Mouse (Mus musculus) kidney, postnatal 0 days (tissue): ENCODE results near the gene Guf1. TPM values are rescaled to one million over a fixed set of nuclear protein-coding genes. Genes with fewer than 3 reads are reported as not detected.
A peak's percentile ranks its signal among the peaks of the same experiment; 100 is the strongest.

Source experiments
- ATAC-seq: fragments of 200-750 bp; cut with Nextera tagmentation; replicated peaks from 2 replicates; pipeline ENCODE4 v1.8.0; 2017; ENCODE audit warnings: low read depth, moderate number of reproducible peaks, moderate TSS enrichment, moderate library complexity; ENCODE audit not compliant: low FRiP score
- DNase-seq: peaks from one replicate; pipeline ENCODE4 v3.0.0-alpha.2; 2016; ENCODE audit warnings: low spot score
- H3K27ac ChIP-seq: fragments of 300-500 bp; sonication (generic); 2 replicates; pipeline ENCODE4 v1.5.1; 2014; ENCODE audit warnings: mild to moderate bottlenecking
- H3K27me3 ChIP-seq: fragments of 300-500 bp; sonication (generic); 2 replicates; pipeline ENCODE4 v1.6.1; 2014; ENCODE audit warnings: low read length, mixed read lengths; ENCODE audit not compliant: insufficient read depth
- H3K36me3 ChIP-seq: fragments of 300-500 bp; sonication (generic); 2 replicates; pipeline ENCODE4 v1.6.1; 2014; ENCODE audit warnings: low read length, mixed read lengths; ENCODE audit not compliant: insufficient read depth
- H3K4me1 ChIP-seq: fragments of 300-500 bp; sonication (generic); replicated peaks from 2 replicates; pipeline ENCODE4 v1.6.1; 2014; ENCODE audit warnings: antibody characterized with exemption, low read length, mixed read lengths; ENCODE audit not compliant: insufficient read depth
- H3K4me2 ChIP-seq: fragments of 300-500 bp; sonication (generic); 2 replicates; pipeline ENCODE4 v1.6.1; 2014; ENCODE audit warnings: mild to moderate bottlenecking, low read length, moderate library complexity, mixed read lengths
- H3K4me3 ChIP-seq: fragments of 300-500 bp; sonication (generic); replicated peaks from 2 replicates; pipeline ENCODE4 v1.5.1; 2014; ENCODE audit warnings: low read depth, low read length
- H3K9ac ChIP-seq: fragments of 300-500 bp; sonication (generic); 2 replicates; pipeline ENCODE4 v1.6.1; 2014; ENCODE audit warnings: low read depth, low read length
- H3K9me3 ChIP-seq: fragments of 300-500 bp; sonication (generic); replicated peaks from 2 replicates; pipeline ENCODE4 v1.6.1; 2016; ENCODE audit warnings: low read length, inconsistent platforms, mixed read lengths
- CTCF ChIP-seq: IDR thresholded peaks from 2 replicates; pipeline ENCODE4 v1.5.1; 2016; ENCODE audit warnings: antibody characterized with exemption, low read depth, mild to moderate bottlenecking, moderate library complexity
- WGBS: fragments of 180-500 bp; shearing (Covaris S2); extraction: QIAGEN DNeasy Blood & Tissue Kit; methylation state at CpG from one replicate; pipeline ENCODE4 v1.1.7; 2014; 5-methylcytosine and 5-hydroxymethylcytosine counted together
- polyA plus RNA-seq: library from polyadenylated mRNA; unstranded; fragments of >200 nt; fragmentation: Nextera tagmentation; extraction: Ambion mirVana; gene quantifications from 2 replicates; pipeline ENCODE4 v1.2.1, GENCODE M21; 2015

Guf1 gene
- polyA plus RNA-seq, 1 experiment from 2014 or later, result 35.6 TPM

GRCm38 (mm10) chr5:69523944-69524343 lies 32.8 kb upstream of the Guf1 start:
- no peak overlapping the region for H3K9ac ChIP-seq
- H3K4me2 ChIP-seq, result no peak overlapping the region
- ATAC-seq (no peak), DNase-seq (no peak)
- H3K9me3 ChIP-seq, result no peaks in the 10 kb centered on the region
- no peak overlapping the region for H3K27ac ChIP-seq
- H3K36me3 ChIP-seq, result no peaks in the 10 kb centered on the region
- no peaks in the 10 kb centered on the region for H3K4me1 ChIP-seq
- no peak for TF ChIP-seq CTCF
- no peak overlapping the region for H3K4me3 ChIP-seq
- H3K27me3 ChIP-seq, result no peaks in the 10 kb centered on the region

- Histone ChIP-seq H3K4me1 (no peaks in the 10 kb centered on the region), H3K4me3 (no peak overlapping the region), H3K27ac (no peak overlapping the region), H3K27me3 (no peaks in the 10 kb centered on the region), H3K36me3 (no peaks in the 10 kb centered on the region), H3K4me2 (no peak overlapping the region), H3K9me3 (no peaks in the 10 kb centered on the region), H3K9ac (no peak overlapping the region)
- DNase-seq (no peak), ATAC-seq (no peak)
- TF ChIP-seq CTCF, result no peak
- 74% methylated on average over 1 of the region's 1 CpGs for WGBS
These were observed 15.0 kb upstream of the Guf1 start for GRCm38 (mm10) chr5:69541680-69542079.

GRCm38 (mm10) chr5:69542489-69542888 lies 14.2 kb upstream of the Guf1 start, which contains the start of gene Yipf7:
Yipf7 (minus strand) TSS chr5:69542648.
- no peak within 1 kb of the TSS for H3K27ac ChIP-seq
- no peak within 1 kb of the TSS for H3K4me2 ChIP-seq
- ATAC-seq (no peak), DNase-seq (no peak)
- no peak for TF ChIP-seq CTCF
- H3K27me3 ChIP-seq, result no peaks in the 10 kb centered on the region
- no peaks in the 10 kb centered on the region for H3K9me3 ChIP-seq
- no peak within 1 kb of the TSS for H3K9ac ChIP-seq
- H3K36me3 ChIP-seq, result no peaks in the 10 kb centered on the region
- 65% methylated on average over 4 of the region's 4 CpGs for WGBS
- H3K4me1 ChIP-seq, result no peaks in the 10 kb centered on the region
- no peak within 1 kb of the TSS for H3K4me3 ChIP-seq

GRCm38 (mm10) chr5:69557404-69557935 lies 747 bp downstream of the Guf1 start:
- DNase-seq (peak; percentile 27), ATAC-seq (no peak)
- TF ChIP-seq CTCF, result no peak
- WGBS, result 11% methylated on average over 16 of the region's 16 CpGs
- peak overlapping the region; percentile 83 for H3K27ac ChIP-seq
- no peaks in the 10 kb centered on the region for H3K9me3 ChIP-seq
- H3K36me3 ChIP-seq, result peaks cover 9% of the 10 kb centered on the region; the same call in 1 of the 2 replicates
- 0 out of 2 replicates have a peak, but pooled peaks cover 6% of the 10 kb centered on the region for H3K4me1 ChIP-seq
- peak overlapping the region; percentile 67 for H3K4me2 ChIP-seq
- H3K4me3 ChIP-seq, result peak overlapping the region; percentile 76
- H3K9ac ChIP-seq, result peak overlapping the region; percentile 87
- H3K27me3 ChIP-seq, result no peaks in the 10 kb centered on the region

GRCm38 (mm10) chr5:69591640-69592461 lies 35.1 kb downstream of the Guf1 start, which contains the start of gene Gnpda2:
Gnpda2 (minus strand) TSS chr5:69592340.
- Histone ChIP-seq H3K36me3 (no peaks in the 10 kb centered on the region), H3K27ac (peak within 1 kb of the TSS; percentile 83), H3K27me3 (no peaks in the 10 kb centered on the region), H3K9ac (peak within 1 kb of the TSS; percentile 87), H3K4me1 (peaks cover 3% of the 10 kb centered on the region; the same call in 1 of the 2 replicates), H3K4me2 (peak within 1 kb of the TSS; percentile 82), H3K9me3 (no peaks in the 10 kb centered on the region), H3K4me3 (peak within 1 kb of the TSS; percentile 77)
- TF ChIP-seq CTCF, result peak; percentile 60
- 2% methylated on average over 42 of the region's 42 CpGs for WGBS
- peak; percentile 97 for DNase-seq
- ATAC-seq, result peak; percentile 97

- Histone ChIP-seq H3K9me3 (no peaks in the 10 kb centered on the region), H3K27ac (no peak overlapping the region), H3K4me3 (no peak overlapping the region), H3K27me3 (no peaks in the 10 kb centered on the region), H3K4me1 (no peaks in the 10 kb centered on the region), H3K4me2 (no peak overlapping the region), H3K36me3 (no peaks in the 10 kb centered on the region), H3K9ac (no peak overlapping the region)
- TF ChIP-seq CTCF, result peak; percentile 61
- ATAC-seq (no peak), DNase-seq (peak; percentile 69)
These were observed 44.3 kb downstream of the Guf1 start for GRCm38 (mm10) chr5:69601027-69601426.
